Mouse (Mus musculus): ENCODE results near the gene Tmem190.
"Not testable (repeated sequence)": the region's sequence is repeated elsewhere in the genome, so short reads cannot be mapped to it uniquely, and the experiment has no call there.

DNA sequence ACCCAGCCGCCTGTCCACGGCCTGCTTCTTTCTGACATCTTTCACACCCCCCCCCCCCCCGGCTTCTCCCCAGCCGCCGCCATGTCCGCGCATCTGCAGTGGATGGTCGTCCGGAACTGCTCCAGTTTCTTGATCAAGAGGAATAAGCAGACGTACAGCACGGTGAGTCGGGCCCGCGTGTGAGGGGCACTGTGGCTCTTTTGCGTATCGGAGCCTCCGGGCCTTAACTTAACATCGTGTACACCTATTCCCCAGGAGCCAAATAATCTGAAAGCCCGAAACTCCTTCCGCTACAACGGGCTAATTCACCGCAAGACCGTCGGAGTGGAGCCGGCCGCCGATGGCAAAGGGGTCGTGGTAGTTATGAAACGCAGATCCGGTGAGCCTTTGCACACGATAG lies 10.5 kb downstream of the Tmem190 start:
- TF ChIP-seq CTCF (IDR thresholded peaks at IDR 0.05; ENCODE audit: extremely low read depth, insufficient read depth, insufficient read length, insufficient replicate concordance); POLR2A (IDR thresholded peaks at IDR 0.05; ENCODE audit: low read depth, low read length): not testable (repeated sequence)

Measured in spleen, adult 2 months (tissue).